Mouse (Mus musculus): ENCODE measurements around the gene Pir. TPM values are rescaled to one million over a fixed set of nuclear protein-coding genes. Genes with fewer than 3 reads are reported as not detected.

Gene Pir
- total and polyA plus RNA-seq, 2 experiments from 2014 or later = 4.5 TPM; not detected in 1

- Histone ChIP-seq H3K4me3 (ENCODE audit: low read depth, low read length) (no peak overlapping the region), H3K4me2 (ENCODE audit: low read depth, low read length) (no peak overlapping the region), H3K9me3 (replicated peaks; ENCODE audit: control insufficient read depth, low read length) (no peaks in the 10 kb centered on the region), H3K9ac (replicated peaks; ENCODE audit: low read depth, low read length) (no peak overlapping the region), H3K4me1 (ENCODE audit: control insufficient read depth, insufficient read depth) (no peaks in the 10 kb centered on the region), H3K27ac (ENCODE audit: low read depth) (no peak overlapping the region), H3K36me3 (replicated peaks; ENCODE audit: control insufficient read depth, insufficient read depth, low read length) (no peaks in the 10 kb centered on the region), H3K27me3 (ENCODE audit: control insufficient read depth, insufficient read depth, low read length) (no peaks in the 10 kb centered on the region)
- DNase-seq (ENCODE audit: low spot score) (no peak), ATAC-seq (ENCODE audit: insufficient read depth, low read depth) (no peak)
- TF ChIP-seq CTCF (IDR thresholded peaks at IDR 0.05; ENCODE audit: low read depth) (no peak), EP300 (IDR thresholded peaks at IDR 0.05; ENCODE audit: low read depth) (no peak)
These were observed 136.0 kb downstream of the Pir start for GRCm38 (mm10) chrX:164405080-164405649.

- no peak overlapping the region for H3K9ac ChIP-seq (replicated peaks; ENCODE audit: low read depth, low read length)
- no peak for TF ChIP-seq CTCF (IDR thresholded peaks at IDR 0.05; ENCODE audit: low read depth)
- TF ChIP-seq EP300 (IDR thresholded peaks at IDR 0.05; ENCODE audit: low read depth) = no peak
- no peaks in the 10 kb centered on the region for H3K9me3 ChIP-seq (replicated peaks; ENCODE audit: control insufficient read depth, low read length)
- 61% methylated on average over 9 of the region's 9 CpGs for WGBS
- no peaks in the 10 kb centered on the region for H3K27me3 ChIP-seq (ENCODE audit: control insufficient read depth, insufficient read depth, low read length)
- DNase-seq (ENCODE audit: low spot score) (no peak), ATAC-seq (ENCODE audit: insufficient read depth, low read depth) (no peak)
- no peak overlapping the region for H3K4me3 ChIP-seq (ENCODE audit: low read depth, low read length)
- no peak overlapping the region for H3K4me2 ChIP-seq (ENCODE audit: low read depth, low read length)
- no peaks in the 10 kb centered on the region for H3K4me1 ChIP-seq (ENCODE audit: control insufficient read depth, insufficient read depth)
- H3K27ac ChIP-seq (ENCODE audit: low read depth) = no peak overlapping the region
- no peaks in the 10 kb centered on the region for H3K36me3 ChIP-seq (replicated peaks; ENCODE audit: control insufficient read depth, insufficient read depth, low read length)
These were observed 137.2 kb downstream of the Pir start for GRCm38 (mm10) chrX:164406133-164407022.

- Histone ChIP-seq H3K4me2 (ENCODE audit: low read depth, low read length) (no peak overlapping the region), H3K27ac (ENCODE audit: low read depth) (no peak overlapping the region), H3K27me3 (ENCODE audit: control insufficient read depth, insufficient read depth, low read length) (no peaks in the 10 kb centered on the region), H3K9ac (replicated peaks; ENCODE audit: low read depth, low read length) (no peak overlapping the region), H3K4me1 (ENCODE audit: control insufficient read depth, insufficient read depth) (no peaks in the 10 kb centered on the region), H3K9me3 (replicated peaks; ENCODE audit: control insufficient read depth, low read length) (no peaks in the 10 kb centered on the region), H3K4me3 (ENCODE audit: low read depth, low read length) (no peak overlapping the region), H3K36me3 (replicated peaks; ENCODE audit: control insufficient read depth, insufficient read depth, low read length) (no peaks in the 10 kb centered on the region)
- 53% methylated on average over 3 of the region's 3 CpGs for WGBS
- ATAC-seq (ENCODE audit: insufficient read depth, low read depth) (no peak), DNase-seq (ENCODE audit: low spot score) (no peak)
- no peak for TF ChIP-seq EP300 (IDR thresholded peaks at IDR 0.05; ENCODE audit: low read depth)
- no peak for TF ChIP-seq CTCF (IDR thresholded peaks at IDR 0.05; ENCODE audit: low read depth)
These were observed 139.2 kb downstream of the Pir start for GRCm38 (mm10) chrX:164408301-164408927.

- no peak for DNase-seq (ENCODE audit: low spot score)
- no peak overlapping the region for H3K9ac ChIP-seq (replicated peaks; ENCODE audit: low read depth, low read length)
- H3K4me2 ChIP-seq (ENCODE audit: low read depth, low read length) = no peak overlapping the region
- ATAC-seq (ENCODE audit: insufficient read depth, low read depth) = no peak
- no peak overlapping the region for H3K27ac ChIP-seq (ENCODE audit: low read depth)
- H3K27me3 ChIP-seq (ENCODE audit: control insufficient read depth, insufficient read depth, low read length) = no peaks in the 10 kb centered on the region
- 59% methylated on average over 1 of the region's 1 CpGs for WGBS
- no peaks in the 10 kb centered on the region for H3K36me3 ChIP-seq (replicated peaks; ENCODE audit: control insufficient read depth, insufficient read depth, low read length)
- H3K4me1 ChIP-seq (ENCODE audit: control insufficient read depth, insufficient read depth) = no peaks in the 10 kb centered on the region
- no peak overlapping the region for H3K4me3 ChIP-seq (ENCODE audit: low read depth, low read length)
- H3K9me3 ChIP-seq (replicated peaks; ENCODE audit: control insufficient read depth, low read length) = no peaks in the 10 kb centered on the region
- no peak for TF ChIP-seq EP300 (IDR thresholded peaks at IDR 0.05; ENCODE audit: low read depth)
- no peak for TF ChIP-seq CTCF (IDR thresholded peaks at IDR 0.05; ENCODE audit: low read depth)
These were observed 141.4 kb downstream of the Pir start for GRCm38 (mm10) chrX:164410562-164410961.

GRCm38 (mm10) chrX:164416803-164417202 is 147.6 kb downstream of the Pir start:
- Histone ChIP-seq H3K9me3 (replicated peaks; ENCODE audit: control insufficient read depth, low read length) (no peaks in the 10 kb centered on the region), H3K4me2 (ENCODE audit: low read depth, low read length) (no peak overlapping the region), H3K27ac (ENCODE audit: low read depth) (no peak overlapping the region), H3K4me3 (ENCODE audit: low read depth, low read length) (no peak overlapping the region), H3K9ac (replicated peaks; ENCODE audit: low read depth, low read length) (no peak overlapping the region), H3K27me3 (ENCODE audit: control insufficient read depth, insufficient read depth, low read length) (no peaks in the 10 kb centered on the region), H3K36me3 (replicated peaks; ENCODE audit: control insufficient read depth, insufficient read depth, low read length) (no peaks in the 10 kb centered on the region), H3K4me1 (ENCODE audit: control insufficient read depth, insufficient read depth) (no peaks in the 10 kb centered on the region)
- ATAC-seq (ENCODE audit: insufficient read depth, low read depth) (no peak), DNase-seq (ENCODE audit: low spot score) (no peak)
- TF ChIP-seq CTCF (IDR thresholded peaks at IDR 0.05; ENCODE audit: low read depth) (no peak), EP300 (IDR thresholded peaks at IDR 0.05; ENCODE audit: low read depth) (no peak)
- 60% methylated on average over 2 of the region's 2 CpGs for WGBS
